Mouse (Mus musculus) MEL (cell line): ENCODE results near the gene Nucb2. TPM values are rescaled to one million over a fixed set of nuclear protein-coding genes. Genes with fewer than 3 reads are reported as not detected.
A peak's percentile ranks its signal among the peaks of the same experiment; 100 is the strongest.

Source experiments
- DNase-seq: peaks from one replicate; pipeline ENCODE4 v3.0.0; 2011; ENCODE audit warnings: low read depth, low spot score
- H3K27ac ChIP-seq: 2 replicates; pipeline ENCODE4 v1.5.1; 2012; ENCODE audit warnings: low read depth, mild to moderate bottlenecking, control low read depth, low read length, moderate library complexity; ENCODE audit not compliant: control insufficient read depth
- H3K27me3 ChIP-seq, 2 experiments: fragments of 150-350 bp in 1 of 2; sonication (generic) in 1 of 2; 2 replicates each; pipeline ENCODE4 v1.6.1; 2012; ENCODE audit warnings: low read length in 2 of 2, mild to moderate bottlenecking in 2 of 2, improper control_type of control experiment in 1 of 2, moderate library complexity in 1 of 2; ENCODE audit not compliant: insufficient read depth in 2 of 2, control insufficient read depth in 1 of 2
- H3K36me3 ChIP-seq, 2 experiments: 2 replicates each; pipeline ENCODE4 v1.6.1; 2012 to 2014; ENCODE audit warnings: low read length in 2 of 2, improper control_type of control experiment in 1 of 2, inconsistent platforms in 1 of 2, mild to moderate bottlenecking in 1 of 2; ENCODE audit not compliant: insufficient read depth in 2 of 2, control insufficient read depth in 1 of 2
- H3K4me1 ChIP-seq, 2 experiments: fragments of 150-350 bp in 1 of 2; sonication (generic) in 1 of 2; 2 replicates each; pipeline ENCODE4 v1.6.1; 2012; ENCODE audit warnings: low read length in 2 of 2, improper control_type of control experiment in 1 of 2, mild to moderate bottlenecking in 1 of 2; ENCODE audit not compliant: insufficient read depth in 2 of 2, control insufficient read depth in 1 of 2
- H3K4me3 ChIP-seq, 2 experiments: fragments of 150-350 bp in 1 of 2; sonication (generic) in 1 of 2; 2 replicates each; pipeline ENCODE4 v1.5.1; 2012; ENCODE audit warnings: low read depth in 2 of 2, low read length in 2 of 2, mild to moderate bottlenecking in 2 of 2, moderate library complexity in 2 of 2, control low read depth in 1 of 2, improper control_type of control experiment in 1 of 2; ENCODE audit not compliant: control insufficient read depth in 1 of 2, insufficient read depth in 1 of 2
- H3K79me2 ChIP-seq: 2 replicates; pipeline ENCODE4 v1.6.1; 2012; ENCODE audit warnings: mild to moderate bottlenecking, low read length, moderate library complexity; ENCODE audit not compliant: control insufficient read depth, poor library complexity, insufficient read depth
- H3K9ac ChIP-seq: 2 replicates; pipeline ENCODE4 v1.6.1; 2012; ENCODE audit warnings: low read depth, mild to moderate bottlenecking, control low read depth, low read length, moderate library complexity; ENCODE audit not compliant: control insufficient read depth, poor library complexity, severe bottlenecking
- H3K9me3 ChIP-seq: fragments of 150-350 bp; sonication (generic); replicated peaks from 2 replicates; pipeline ENCODE4 v1.6.1; 2012; ENCODE audit warnings: mild to moderate bottlenecking, low read length, improper control_type of control experiment, moderate library complexity; ENCODE audit not compliant: insufficient read depth
- BHLHE40 ChIP-seq: IDR thresholded peaks from 2 replicates; pipeline ENCODE4 v1.6.1; 2012; ENCODE audit warnings: low read depth, mild to moderate bottlenecking, inconsistent platforms, low read length, improper control_type of control experiment, borderline replicate concordance
- CHD1 ChIP-seq: IDR thresholded peaks from 2 replicates; pipeline ENCODE4 v1.6.1; 2012; ENCODE audit warnings: low read depth, mild to moderate bottlenecking, inconsistent platforms, low read length, improper control_type of control experiment
- CHD2 ChIP-seq: IDR thresholded peaks from 2 replicates; pipeline ENCODE4 v1.6.1; 2011; ENCODE audit warnings: low read length, improper control_type of control experiment
- CTCF ChIP-seq, 3 experiments: IDR thresholded peaks in 2 of 3; conservative IDR thresholded peaks in 1 of 3; 2 replicates each; pipeline ENCODE4 v1.5.1; 2011 to 2012; ENCODE audit warnings: low read length in 3 of 3, low read depth in 2 of 3, mild to moderate bottlenecking in 2 of 3, improper control_type of control experiment in 1 of 3, inconsistent platforms in 1 of 3, mixed read lengths in 1 of 3, moderate library complexity in 1 of 3; ENCODE audit not compliant: control insufficient read depth in 1 of 3, insufficient read depth in 1 of 3, poor library complexity in 1 of 3, severe bottlenecking in 1 of 3
- E2F4 ChIP-seq: IDR thresholded peaks from 2 replicates; pipeline ENCODE4 v1.6.1; 2011; ENCODE audit warnings: low read depth, low read length, improper control_type of control experiment, borderline replicate concordance
- ELF1 ChIP-seq: IDR thresholded peaks from 2 replicates; pipeline ENCODE4 v1.6.1; 2014; ENCODE audit warnings: low read depth, mild to moderate bottlenecking, inconsistent platforms, low read length, improper control_type of control experiment, moderate library complexity
- EP300 ChIP-seq, 2 experiments: IDR thresholded peaks; 2 replicates each; pipeline ENCODE4 v1.6.1; 2011; ENCODE audit warnings: improper control_type of control experiment in 2 of 2, low read length in 2 of 2, low read depth in 1 of 2, mild to moderate bottlenecking in 1 of 2
- GABPA ChIP-seq: IDR thresholded peaks from 2 replicates; pipeline ENCODE4 v1.6.1; 2012; ENCODE audit warnings: low read depth, mild to moderate bottlenecking, inconsistent platforms, low read length, improper control_type of control experiment, moderate library complexity
- GATA1 ChIP-seq: IDR thresholded peaks from 2 replicates; pipeline ENCODE4 v1.6.1; 2011; ENCODE audit warnings: low read depth, low read length, improper control_type of control experiment
- HCFC1 ChIP-seq: IDR thresholded peaks from 2 replicates; pipeline ENCODE4 v1.6.1; 2012; ENCODE audit warnings: low read depth, mild to moderate bottlenecking, inconsistent platforms, low read length, improper control_type of control experiment, moderate library complexity
- KAT2A ChIP-seq: conservative IDR thresholded peaks from 2 replicates; pipeline ENCODE4 v1.6.1; 2012; ENCODE audit warnings: low read depth, low read length, improper control_type of control experiment, inconsistent platforms
- MAFK ChIP-seq: IDR thresholded peaks from 2 replicates; pipeline ENCODE4 v1.6.1; 2011; ENCODE audit warnings: low read depth, mild to moderate bottlenecking, low read length, improper control_type of control experiment, borderline replicate concordance
- MAX ChIP-seq: IDR thresholded peaks from 2 replicates; pipeline ENCODE4 v1.6.1; 2011; ENCODE audit warnings: low read length, improper control_type of control experiment
- MAZ ChIP-seq: IDR thresholded peaks from 2 replicates; pipeline ENCODE4 v1.6.1; 2012; ENCODE audit warnings: low read depth, mild to moderate bottlenecking, inconsistent platforms, low read length, improper control_type of control experiment
- MEF2A ChIP-seq: IDR thresholded peaks from 2 replicates; pipeline ENCODE4 v1.6.1; 2014; ENCODE audit warnings: low read depth, mild to moderate bottlenecking, inconsistent platforms, low read length, improper control_type of control experiment; ENCODE audit not compliant: poor library complexity, insufficient replicate concordance, severe bottlenecking; ENCODE audit errors: extremely low read depth
- MXI1 ChIP-seq: IDR thresholded peaks from 2 replicates; pipeline ENCODE4 v1.6.1; 2011; ENCODE audit warnings: mild to moderate bottlenecking, low read depth, low read length, improper control_type of control experiment
- MYB ChIP-seq: IDR thresholded peaks from 2 replicates; pipeline ENCODE4 v1.6.1; 2011; ENCODE audit warnings: mild to moderate bottlenecking, low read depth, low read length, improper control_type of control experiment
- NELFE ChIP-seq: IDR thresholded peaks from 2 replicates; pipeline ENCODE4 v1.6.1; 2011; ENCODE audit warnings: low read depth, low read length, improper control_type of control experiment
- NRF1 ChIP-seq: IDR thresholded peaks from 2 replicates; pipeline ENCODE4 v1.6.1; 2014; ENCODE audit warnings: low read depth, mild to moderate bottlenecking, inconsistent platforms, low read length, improper control_type of control experiment, moderate library complexity; ENCODE audit not compliant: poor library complexity, insufficient read depth, severe bottlenecking
- RCOR1 ChIP-seq: IDR thresholded peaks from 2 replicates; pipeline ENCODE4 v1.6.1; 2012; ENCODE audit warnings: low read depth, mild to moderate bottlenecking, inconsistent platforms, low read length, improper control_type of control experiment
- SIN3A ChIP-seq: IDR thresholded peaks from 2 replicates; pipeline ENCODE4 v1.6.1; 2012; ENCODE audit warnings: low read length, improper control_type of control experiment, inconsistent platforms
- SMC3 ChIP-seq: IDR thresholded peaks from 2 replicates; pipeline ENCODE4 v1.6.1; 2011; ENCODE audit warnings: low read depth, low read length, improper control_type of control experiment
- TBP ChIP-seq: IDR thresholded peaks from 2 replicates; pipeline ENCODE4 v1.8.0; 2011; ENCODE audit warnings: low read depth, low read length, improper control_type of control experiment
- TCF12 ChIP-seq: IDR thresholded peaks from 2 replicates; pipeline ENCODE4 v1.6.1; 2014; ENCODE audit warnings: low read depth, mild to moderate bottlenecking, inconsistent platforms, low read length, improper control_type of control experiment, moderate library complexity
- USF1 ChIP-seq: IDR thresholded peaks from 2 replicates; pipeline ENCODE4 v1.6.1; 2014; ENCODE audit warnings: low read depth, mild to moderate bottlenecking, inconsistent platforms, low read length, improper control_type of control experiment, moderate library complexity
- USF2 ChIP-seq, 2 experiments: IDR thresholded peaks; 2 replicates each; pipeline ENCODE4 v1.6.1; 2011 to 2012; ENCODE audit warnings: improper control_type of control experiment in 2 of 2, low read length in 2 of 2, borderline replicate concordance in 1 of 2, inconsistent platforms in 1 of 2, low read depth in 1 of 2, mild to moderate bottlenecking in 1 of 2; ENCODE audit not compliant: insufficient read depth in 1 of 2
- ZKSCAN1 ChIP-seq: IDR thresholded peaks from 2 replicates; pipeline ENCODE4 v1.6.1; 2012; ENCODE audit warnings: low read depth, mild to moderate bottlenecking, inconsistent platforms, low read length, improper control_type of control experiment, moderate library complexity
- ZMIZ1 ChIP-seq: IDR thresholded peaks from 2 replicates; pipeline ENCODE4 v1.6.1; 2012; ENCODE audit warnings: low read depth, mild to moderate bottlenecking, inconsistent platforms, low read length, improper control_type of control experiment, moderate library complexity
- polyA plus RNA-seq, 2 experiments: library from polyadenylated mRNA; stranded (reverse) in 1 of 2; unstranded in 1 of 2; fragments of >175 nt in 1 of 2; fragments of >200 nt in 1 of 2; gene quantifications; 2 replicates each; pipeline versions ENCODE4 v1.2.1 to v1.2.4; 2012; ENCODE audit warnings: low replicate concordance in 2 of 2, low read depth in 1 of 2; ENCODE audit not compliant: insufficient read length in 2 of 2, insufficient read depth in 1 of 2, missing spikeins in 1 of 2
- total RNA-seq: library from RNA; depleted of rRNA; stranded (reverse); fragments of 300-350 nt; gene quantifications from 2 replicates; pipeline ENCODE4 v1.2.3, GENCODE M21; 2012

The Nucb2 gene
- total and polyA plus RNA-seq, 3 experiments: 5.5 to 6.4 TPM; not detected in 1

DNA sequence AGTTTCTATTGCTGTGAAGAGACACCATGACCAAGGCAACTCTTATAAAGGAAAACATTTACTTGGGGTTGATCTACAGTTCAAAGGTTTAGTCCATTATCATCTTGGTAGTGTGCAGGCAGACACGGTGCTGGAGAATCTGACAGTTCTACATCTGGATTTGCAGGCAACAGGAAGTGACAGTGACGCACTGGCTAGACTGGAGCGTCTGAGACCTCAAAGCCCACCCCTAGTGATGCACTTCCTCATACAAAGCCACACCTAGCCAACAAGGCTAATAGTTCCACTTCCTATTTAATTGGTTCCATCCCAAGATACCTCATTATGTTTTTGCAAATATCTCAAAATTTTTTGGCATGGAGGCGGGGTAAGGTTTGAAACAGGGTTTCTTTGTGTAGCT lies 25.6 kb downstream of the Nucb2 start:
- no peaks in the 10 kb centered on the region for H3K27me3 ChIP-seq
- H3K9ac ChIP-seq: no peak overlapping the region
- H3K9me3 ChIP-seq: no peaks in the 10 kb centered on the region
- H3K36me3 ChIP-seq: no peaks in the 10 kb centered on the region
- H3K27ac ChIP-seq: no peak overlapping the region
- no peaks in the 10 kb centered on the region for H3K79me2 ChIP-seq
- TF ChIP-seq TCF12 (no peak), E2F4 (no peak), HCFC1 (no peak), MXI1 (no peak), CHD2 (no peak), BHLHE40 (no peak), SIN3A (no peak), SMC3 (no peak), NELFE (no peak), KAT2A (no peak), MAZ (no peak), ZMIZ1 (no peak), MYB (no peak), ZKSCAN1 (no peak), MAFK (no peak), NRF1 (no peak), EP300 (IDR thresholded peaks at IDR 0.05; ENCODE audit: low read depth in 1 of 2, low read length in 2 of 2) (no peak), USF1 (no peak), RCOR1 (no peak), ELF1 (no peak)
- no peak overlapping the region for H3K4me3 ChIP-seq
- peak; percentile 37 for DNase-seq
- H3K4me1 ChIP-seq: no peaks in the 10 kb centered on the region

DNA sequence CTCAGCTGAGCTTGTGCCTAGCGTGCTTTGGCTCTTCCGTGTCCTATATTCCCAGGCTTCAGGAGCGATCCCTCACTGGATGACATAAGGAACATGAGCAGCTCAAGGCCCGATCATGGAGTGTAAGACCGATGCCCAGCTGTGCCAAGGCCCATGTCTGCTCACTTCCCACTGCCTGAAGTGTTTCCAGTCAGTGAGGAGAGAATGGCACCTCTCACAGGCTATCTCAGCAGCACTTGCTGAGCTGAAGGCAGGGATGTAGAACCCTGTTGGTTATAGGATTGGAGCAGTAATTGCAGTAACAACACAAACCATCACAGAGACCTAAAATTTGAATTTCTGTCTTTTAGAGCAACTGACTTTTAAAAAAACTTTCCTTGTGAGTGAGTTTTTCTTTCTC lies 26.3 kb downstream of the Nucb2 start:
- no peaks in the 10 kb centered on the region for H3K79me2 ChIP-seq
- no peaks in the 10 kb centered on the region for H3K4me1 ChIP-seq
- H3K27ac ChIP-seq: no peak overlapping the region
- no peak overlapping the region for H3K4me3 ChIP-seq
- H3K9ac ChIP-seq: no peak overlapping the region
- no peak for TF ChIP-seq CHD1
- TF ChIP-seq SMC3: no peak
- no peak for TF ChIP-seq BHLHE40
- TF ChIP-seq CTCF (IDR thresholded peaks at IDR 0.05 in 2 of 3, conservative IDR thresholded peaks at IDR 0.05 in 1 of 3; ENCODE audit: control insufficient read depth in 1 of 3, insufficient read depth in 1 of 3, low read depth in 2 of 3, low read length in 3 of 3, poor library complexity in 1 of 3, severe bottlenecking in 1 of 3): no peak
- TF ChIP-seq MXI1: no peak
- no peak for TF ChIP-seq EP300 (IDR thresholded peaks at IDR 0.05; ENCODE audit: low read depth in 1 of 2, low read length in 2 of 2)
- no peak for TF ChIP-seq SIN3A
- TF ChIP-seq KAT2A: no peak
- no peak for TF ChIP-seq GABPA
- no peak for TF ChIP-seq USF2 (IDR thresholded peaks at IDR 0.05; ENCODE audit: borderline replicate concordance in 1 of 2, insufficient read depth in 1 of 2, low read depth in 1 of 2, low read length in 2 of 2)
- TF ChIP-seq MEF2A: no peak
- no peak for TF ChIP-seq USF1
- TF ChIP-seq GATA1: no peak
- TF ChIP-seq TBP: no peak
- no peak for TF ChIP-seq MAX
- TF ChIP-seq NELFE: no peak
- DNase-seq: no peak
- H3K36me3 ChIP-seq: no peaks in the 10 kb centered on the region
- no peaks in the 10 kb centered on the region for H3K27me3 ChIP-seq
- no peaks in the 10 kb centered on the region for H3K9me3 ChIP-seq
